Mouse (Mus musculus) C2C12 (cell line): ENCODE data around the gene St6gal1.

Source experiments
- CTCF ChIP-seq: IDR thresholded peaks from one replicate; pipeline ENCODE4 v1.5.1; 2011; ENCODE audit not compliant: control insufficient read depth, insufficient read depth, insufficient read length
- FOSL1 ChIP-seq: IDR thresholded peaks from one replicate; pipeline ENCODE4 v1.8.0; 2011; ENCODE audit warnings: mild to moderate bottlenecking, low read length; ENCODE audit not compliant: poor library complexity, insufficient read depth, severe bottlenecking
- MAX ChIP-seq: IDR thresholded peaks from one replicate; pipeline ENCODE4 v1.6.1; 2011; ENCODE audit warnings: mild to moderate bottlenecking, control low read depth
- MYOD1 ChIP-seq: IDR thresholded peaks from one replicate; pipeline ENCODE4 v1.6.1; 2011; ENCODE audit warnings: low read depth; ENCODE audit not compliant: control insufficient read depth, insufficient read length
- MYOG ChIP-seq: IDR thresholded peaks from one replicate; pipeline ENCODE4 v1.6.1; 2011; ENCODE audit not compliant: control insufficient read depth, insufficient read length; ENCODE audit errors: extremely low read depth
- USF1 ChIP-seq: IDR thresholded peaks from one replicate; pipeline ENCODE4 v1.6.1; 2011; ENCODE audit warnings: low read depth, mild to moderate bottlenecking, control low read depth, moderate library complexity

DNA sequence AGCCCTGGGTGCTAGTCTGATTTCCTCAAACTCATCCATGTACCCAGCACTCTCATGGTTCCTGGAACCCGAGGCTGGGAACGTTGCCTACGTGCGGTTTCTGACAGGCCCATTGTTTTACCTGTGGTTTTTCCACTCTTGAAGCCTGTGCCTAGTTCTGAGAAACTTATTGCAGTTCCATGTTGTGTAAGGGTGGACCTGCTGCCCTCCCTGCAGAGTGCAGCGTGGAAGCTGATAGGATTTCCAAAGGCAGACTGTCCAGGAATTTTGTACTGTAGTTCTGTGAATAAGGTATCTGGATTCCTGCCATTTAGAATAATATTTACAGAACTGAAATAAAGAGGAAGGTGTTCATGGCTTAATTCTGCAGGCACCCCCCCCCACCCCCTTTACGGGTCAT is 102.1 kb downstream of the St6gal1 start:
- TF ChIP-seq CTCF, result no peak
- no peak for TF ChIP-seq MYOG
- TF ChIP-seq USF1, result no peak
- no peak for TF ChIP-seq MAX
- no peak for TF ChIP-seq MYOD1
- no peak for TF ChIP-seq FOSL1
